Mouse (Mus musculus) MEL (cell line): ENCODE results near the gene Ascc2.

ENCODE experiments used
- CTCF ChIP-seq, 3 experiments: IDR thresholded peaks in 2 of 3; conservative IDR thresholded peaks in 1 of 3; 2 replicates each; pipeline ENCODE4 v1.5.1; 2011 to 2012; ENCODE audit warnings: low read length in 3 of 3, low read depth in 2 of 3, mild to moderate bottlenecking in 2 of 3, improper control_type of control experiment in 1 of 3, inconsistent platforms in 1 of 3, mixed read lengths in 1 of 3, moderate library complexity in 1 of 3; ENCODE audit not compliant: control insufficient read depth in 1 of 3, insufficient read depth in 1 of 3, poor library complexity in 1 of 3, severe bottlenecking in 1 of 3
- ETS1 ChIP-seq: IDR thresholded peaks from 2 replicates; pipeline ENCODE4 v1.6.1; 2012; ENCODE audit warnings: low read depth, mild to moderate bottlenecking, inconsistent platforms, low read length, improper control_type of control experiment, moderate library complexity
- GABPA ChIP-seq: IDR thresholded peaks from 2 replicates; pipeline ENCODE4 v1.6.1; 2012; ENCODE audit warnings: low read depth, mild to moderate bottlenecking, inconsistent platforms, low read length, improper control_type of control experiment, moderate library complexity
- USF2 ChIP-seq, 2 experiments: IDR thresholded peaks; 2 replicates each; pipeline ENCODE4 v1.6.1; 2011 to 2012; ENCODE audit warnings: improper control_type of control experiment in 2 of 2, low read length in 2 of 2, borderline replicate concordance in 1 of 2, inconsistent platforms in 1 of 2, low read depth in 1 of 2, mild to moderate bottlenecking in 1 of 2; ENCODE audit not compliant: insufficient read depth in 1 of 2

DNA sequence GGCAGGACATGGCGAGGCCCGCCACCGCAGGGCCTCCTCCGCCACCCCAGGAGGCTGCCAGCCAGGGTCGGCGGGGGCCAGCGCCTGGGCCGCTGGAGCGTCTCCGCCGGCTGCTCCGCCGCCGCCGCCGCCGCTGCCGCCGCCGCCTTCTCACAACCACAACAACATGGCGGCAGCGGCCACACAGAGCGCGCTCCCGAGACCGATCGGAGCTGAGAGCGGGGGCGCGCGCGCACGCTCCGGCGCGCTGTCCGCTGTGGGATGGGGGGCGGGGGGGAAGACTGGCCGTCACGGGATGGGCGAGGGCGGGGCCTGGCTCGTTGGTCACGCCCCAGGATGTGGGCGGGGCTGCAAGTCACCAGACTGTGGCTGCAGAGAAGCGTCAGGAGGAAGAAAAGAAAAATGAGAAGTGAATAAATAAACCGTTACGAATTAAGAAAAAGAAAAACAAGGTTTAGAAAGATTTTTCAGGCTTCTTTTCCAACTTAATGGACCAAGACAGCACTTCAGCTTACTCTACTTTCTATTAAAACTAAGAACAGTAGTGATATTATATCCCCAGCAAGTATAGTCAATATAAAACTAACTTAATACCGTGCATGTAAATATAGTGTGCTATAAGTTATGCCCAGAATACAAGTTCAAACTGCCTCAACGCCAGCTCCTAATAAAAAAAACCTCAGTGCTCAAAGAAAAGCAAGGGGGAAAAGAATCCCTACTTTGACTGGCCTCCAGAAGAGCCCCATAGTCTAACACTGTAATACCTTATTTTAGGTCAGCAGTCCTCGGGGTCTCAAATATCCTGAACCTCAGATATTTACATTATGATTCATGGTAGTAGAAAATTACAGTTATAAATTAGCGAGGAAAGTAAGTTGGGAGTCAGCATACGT, 42.7 kb upstream of the Ascc2 start, which contains the start of gene Mtmr3:
- TF ChIP-seq CTCF (IDR thresholded peaks at IDR 0.05 in 2 of 3, conservative IDR thresholded peaks at IDR 0.05 in 1 of 3; ENCODE audit: control insufficient read depth in 1 of 3, insufficient read depth in 1 of 3, low read depth in 2 of 3, low read length in 3 of 3, poor library complexity in 1 of 3, severe bottlenecking in 1 of 3): no peak
- peak; percentile 40; the same call in 1 of the 2 replicates for TF ChIP-seq ETS1
- no peak for TF ChIP-seq GABPA
- TF ChIP-seq USF2 (IDR thresholded peaks at IDR 0.05; ENCODE audit: borderline replicate concordance in 1 of 2, insufficient read depth in 1 of 2, low read depth in 1 of 2, low read length in 2 of 2): no peak
